ENCODE assay signal across 8 mouse cellular contexts in genomic region chr11:78344890-78345715, GRCm38 (mm10). TPM values are rescaled to one million over a fixed set of nuclear protein-coding genes. Genes with fewer than 3 reads are reported as not detected.
DNase-seq lines count a peak whose midpoint lies in the region; ATAC-seq and TF ChIP-seq lines count a peak whose summit lies in the region.

No protein-coding gene starts in this region.

- H3K27ac ChIP-seq in MEL (ENCODE audit: control insufficient read depth, low read depth, low read length): peak overlapping the region; percentile 56
- H3K27ac ChIP-seq in forebrain, embryonic 14.5 days (ENCODE audit: low read depth, low read length): no peak overlapping the region
- peak overlapping the region; percentile 39 for H3K27ac ChIP-seq in liver, adult 2 months (replicated peaks; ENCODE audit: insufficient read depth, low read depth, low read length)
- H3K27ac ChIP-seq in neural tube, embryonic 12.5 days: no peak overlapping the region

- TF ChIP-seq EP300 in MEL (IDR thresholded peaks at IDR 0.05; ENCODE audit: low read depth in 1 of 2, low read length in 2 of 2): no peak

- TF ChIP-seq RAD21 in MEL (IDR thresholded peaks at IDR 0.05; ENCODE audit: low read depth, low read length): no peak

- no peak for TF ChIP-seq CTCF in MEL (IDR thresholded peaks at IDR 0.05 in 2 of 3, conservative IDR thresholded peaks at IDR 0.05 in 1 of 3; ENCODE audit: control insufficient read depth in 1 of 3, insufficient read depth in 1 of 3, low read depth in 2 of 3, low read length in 3 of 3, poor library complexity in 1 of 3, severe bottlenecking in 1 of 3)
- no peak for TF ChIP-seq CTCF in liver, adult 2 months (IDR thresholded peaks at IDR 0.05; ENCODE audit: low read depth, low read length)

- 70% methylated on average over 8 of the region's 8 CpGs for WGBS in forebrain, embryonic 14.5 days
- 29% methylated on average over 8 of the region's 8 CpGs for WGBS in liver, adult 2 months
- WGBS in neural tube, embryonic 12.5 days: 64% methylated on average over 8 of the region's 8 CpGs

- peaks cover 13 to 25% of the 10 kb centered on the region in 2 experiments for H3K4me1 ChIP-seq in MEL (ENCODE audit: control insufficient read depth in 1 of 2, insufficient read depth in 2 of 2, low read length in 2 of 2)
- H3K4me1 ChIP-seq in forebrain, embryonic 14.5 days (ENCODE audit: control insufficient read depth, insufficient read depth, low read length): peaks cover 5% of the 10 kb centered on the region; the same call in 1 of the 2 replicates
- H3K4me1 ChIP-seq in liver, adult 2 months (ENCODE audit: control insufficient read depth, insufficient read depth, low read length): peaks cover 14% of the 10 kb centered on the region
- peaks cover 31% of the 10 kb centered on the region for H3K4me1 ChIP-seq in neural tube, embryonic 12.5 days

- ATAC-seq in forebrain, embryonic 14.5 days: no peak
- no peak for ATAC-seq in neural tube, embryonic 12.5 days (ENCODE audit: low FRiP score, low read depth)

- H3K79me2 ChIP-seq in MEL (ENCODE audit: control insufficient read depth, insufficient read depth, low read length, poor library complexity): peaks cover 9% of the 10 kb centered on the region
- no peaks in the 10 kb centered on the region for H3K79me2 ChIP-seq in liver, adult 2 months (ENCODE audit: control insufficient read depth, insufficient read depth, low read length)

- TF ChIP-seq POLR2A in MEL (IDR thresholded peaks at IDR 0.05; ENCODE audit: control insufficient read depth in 1 of 2, insufficient read depth in 1 of 2, low read depth in 1 of 2, low read length in 2 of 2, poor library complexity in 1 of 2): no peak; a peak in 1 of 4 replicates
- TF ChIP-seq POLR2A in liver, adult 2 months (IDR thresholded peaks at IDR 0.05; ENCODE audit: extremely low read depth, insufficient read depth, low read length): no peak

- DNase-seq in 3T3-L1 (ENCODE audit: low read depth, low spot score) (peak; percentile 59), MEL (ENCODE audit: low read depth, low spot score) (peak; percentile 67)
- no peak for DNase-seq in forebrain, embryonic 14.5 days (ENCODE audit: low spot score)
- DNase-seq in heart, postnatal 4 days: peak; percentile 76
- peak; percentile 81 for DNase-seq in liver, adult 2 months (ENCODE audit: extremely low read depth, low read depth, low spot score)
- DNase-seq in left cerebral cortex, adult 9 months (ENCODE audit: low spot score in 2 of 2): no peak
- DNase-seq in embryo, embryonic 10 days (ENCODE audit: low spot score): no peak

- H3K4me3 ChIP-seq in MEL (ENCODE audit: control insufficient read depth in 1 of 2, insufficient read depth in 1 of 2, low read depth in 2 of 2, low read length in 2 of 2): peak overlapping the region; percentile 39 to 55
- no peak overlapping the region for H3K4me3 ChIP-seq in forebrain, embryonic 14.5 days (ENCODE audit: low read depth, low read length)
- no peak overlapping the region for H3K4me3 ChIP-seq in liver, adult 2 months (ENCODE audit: insufficient read depth, low read depth, low read length)
- no peak overlapping the region for H3K4me3 ChIP-seq in neural tube, embryonic 12.5 days

- H3K9me3 ChIP-seq in MEL (replicated peaks; ENCODE audit: insufficient read depth, low read length): no peaks in the 10 kb centered on the region
- no peaks in the 10 kb centered on the region for H3K9me3 ChIP-seq in forebrain, embryonic 14.5 days (replicated peaks; ENCODE audit: control insufficient read depth, low read length)
- no peaks in the 10 kb centered on the region for H3K9me3 ChIP-seq in neural tube, embryonic 12.5 days

- H3K4me2 ChIP-seq in forebrain, embryonic 14.5 days (ENCODE audit: low read length): peak overlapping the region; percentile 62
- peak overlapping the region; percentile 90 for H3K4me2 ChIP-seq in neural tube, embryonic 12.5 days (replicated peaks)

- H3K36me3 ChIP-seq in MEL (ENCODE audit: control insufficient read depth in 1 of 2, insufficient read depth in 2 of 2, low read length in 2 of 2): peaks cover 0 to 21% of the 10 kb centered on the region in 2 experiments; a peak in 2 of 4 replicates
- H3K36me3 ChIP-seq in forebrain, embryonic 14.5 days (ENCODE audit: control insufficient read depth, insufficient read depth, low read length): peaks cover 25% of the 10 kb centered on the region
- H3K36me3 ChIP-seq in liver, adult 2 months (ENCODE audit: control insufficient read depth, insufficient read depth, low read length): peaks cover 2% of the 10 kb centered on the region; the same call in 1 of the 2 replicates
- H3K36me3 ChIP-seq in neural tube, embryonic 12.5 days: peaks cover 33% of the 10 kb centered on the region

- peak overlapping the region; percentile 27 for H3K9ac ChIP-seq in MEL (ENCODE audit: control insufficient read depth, low read depth, low read length, poor library complexity, severe bottlenecking)
- peak overlapping the region; percentile 35; the same call in 1 of the 2 replicates for H3K9ac ChIP-seq in forebrain, embryonic 14.5 days (ENCODE audit: low read length)
- H3K9ac ChIP-seq in liver, adult 2 months (ENCODE audit: low read depth, low read length): peak overlapping the region; percentile 12; the same call in 1 of the 2 replicates
- H3K9ac ChIP-seq in neural tube, embryonic 12.5 days: peak overlapping the region; percentile 35; the same call in 1 of the 2 replicates

- H3K27me3 ChIP-seq in MEL (ENCODE audit: control insufficient read depth in 1 of 2, insufficient read depth in 2 of 2, low read length in 2 of 2): no peaks in the 10 kb centered on the region
- H3K27me3 ChIP-seq in forebrain, embryonic 14.5 days (replicated peaks; ENCODE audit: control insufficient read depth, insufficient read depth, low read length): no peaks in the 10 kb centered on the region
- no peaks in the 10 kb centered on the region for H3K27me3 ChIP-seq in liver, adult 2 months (ENCODE audit: control insufficient read depth, insufficient read depth, low read length)
- H3K27me3 ChIP-seq in neural tube, embryonic 12.5 days (replicated peaks): no peaks in the 10 kb centered on the region

TF ChIP-seq in MEL, 35 proteins besides CTCF, POLR2A, EP300 and RAD21:
- TF ChIP-seq MYB (IDR thresholded peaks at IDR 0.05; ENCODE audit: low read depth, low read length) (no peak), ELF1 (IDR thresholded peaks at IDR 0.05; ENCODE audit: low read depth, low read length) (no peak), TAL1 (IDR thresholded peaks at IDR 0.05; ENCODE audit: low read length) (no peak), MAX (IDR thresholded peaks at IDR 0.05; ENCODE audit: low read length) (peak; percentile 20; the same call in 1 of the 2 replicates), UBTF (IDR thresholded peaks at IDR 0.05; ENCODE audit: borderline replicate concordance, insufficient read depth, low read depth, low read length) (0 out of 2 replicates have a peak, but pooled peaks have one; percentile 18)

RNA-seq across cellular contexts. Expression of gene Unc119, which starts 1.8 kb away (rescaled TPM):
- total RNA-seq in MEL (2012; rRNA removed): 61.7 and 63.0 TPM in 2 replicates
- 100 to 1,000 TPM in 1 of 2 experiments, not detected in 1; 140 TPM for polyA plus RNA-seq in MEL (2012; ENCODE audit: insufficient read depth in 1 of 2, insufficient read length in 2 of 2, low read depth in 1 of 2, low replicate concordance in 2 of 2, missing spikeins in 1 of 2)
- 72.5 and 73.8 TPM in 2 replicates for polyA plus RNA-seq in forebrain, embryonic 14.5 days (2014; fragmentation: Nextera tagmentation; extraction: Ambion mirVana)
- 10 to 100 TPM; 13.5 to 14.6 TPM for total RNA-seq in heart, postnatal 4 days (2021)
- total RNA-seq in liver, adult 2 months (2014; rRNA removed): 5.5 and 7.2 TPM in 2 replicates
- 7.7 and 12.7 TPM in 2 replicates for polyA plus RNA-seq in liver, adult 2 months (2012; rRNA removed)
- polyA plus RNA-seq in neural tube, embryonic 12.5 days (2016; fragmentation: Nextera tagmentation; extraction: Ambion mirVana): 80.8 and 89.3 TPM in 2 replicates

RNA-seq across cellular contexts. Expression of gene Pigs, which starts 16.9 kb away (rescaled TPM):
- 27.6 and 28.5 TPM in 2 replicates for total RNA-seq in MEL (2012; rRNA removed)
- 10 to 100 TPM; 51.2 to 97.1 TPM for polyA plus RNA-seq in MEL (2012; ENCODE audit: insufficient read depth in 1 of 2, insufficient read length in 2 of 2, low read depth in 1 of 2, low replicate concordance in 2 of 2, missing spikeins in 1 of 2)
- polyA plus RNA-seq in forebrain, embryonic 14.5 days (2014; fragmentation: Nextera tagmentation; extraction: Ambion mirVana): 46.8 and 51.0 TPM in 2 replicates
- 10 to 100 TPM; 27.0 to 27.2 TPM for total RNA-seq in heart, postnatal 4 days (2021)
- 6.6 and 8.6 TPM in 2 replicates for total RNA-seq in liver, adult 2 months (2014; rRNA removed)
- polyA plus RNA-seq in liver, adult 2 months (2012; rRNA removed): 34.9 and 35.5 TPM in 2 replicates
- 66.4 and 73.6 TPM in 2 replicates for polyA plus RNA-seq in neural tube, embryonic 12.5 days (2016; fragmentation: Nextera tagmentation; extraction: Ambion mirVana)

RNA-seq across cellular contexts. Expression of gene Aldoc, which starts 22.3 kb away (rescaled TPM):
- 3.0 and 4.0 TPM in 2 replicates for total RNA-seq in MEL (2012; rRNA removed)
- 1 to 10 TPM in 1 of 2 experiments, not detected in 1; 8.1 TPM for polyA plus RNA-seq in MEL (2012; ENCODE audit: insufficient read depth in 1 of 2, insufficient read length in 2 of 2, low read depth in 1 of 2, low replicate concordance in 2 of 2, missing spikeins in 1 of 2)
- 161 and 167 TPM in 2 replicates for polyA plus RNA-seq in forebrain, embryonic 14.5 days (2014; fragmentation: Nextera tagmentation; extraction: Ambion mirVana)
- total RNA-seq in heart, postnatal 4 days (2021): 1 to 10 TPM; 3.3 to 3.6 TPM
- total RNA-seq in liver, adult 2 months (2014; rRNA removed): 15.8 and 16.9 TPM in 2 replicates
- polyA plus RNA-seq in liver, adult 2 months (2012; rRNA removed): 8.8 and 19.1 TPM in 2 replicates
- polyA plus RNA-seq in neural tube, embryonic 12.5 days (2016; fragmentation: Nextera tagmentation; extraction: Ambion mirVana): 16.8 and 17.2 TPM in 2 replicates

RNA-seq across cellular contexts. Expression of gene Foxn1, which starts 41.3 kb away (rescaled TPM):
- not detected in 2 replicates for total RNA-seq in MEL (2012; rRNA removed)
- polyA plus RNA-seq in MEL (2012; ENCODE audit: insufficient read depth in 1 of 2, insufficient read length in 2 of 2, low read depth in 1 of 2, low replicate concordance in 2 of 2, missing spikeins in 1 of 2): not detected
- polyA plus RNA-seq in forebrain, embryonic 14.5 days (2014; fragmentation: Nextera tagmentation; extraction: Ambion mirVana): not detected in 2 replicates
- total RNA-seq in heart, postnatal 4 days (2021): not detected
- not detected in 2 replicates for total RNA-seq in liver, adult 2 months (2014; rRNA removed)
- not detected in 2 replicates for polyA plus RNA-seq in liver, adult 2 months (2012; rRNA removed)
- not detected in 2 replicates for polyA plus RNA-seq in neural tube, embryonic 12.5 days (2016; fragmentation: Nextera tagmentation; extraction: Ambion mirVana)

RNA-seq across cellular contexts. Expression of gene Spag5, which starts 43.8 kb away (rescaled TPM):
- 40.1 and 50.9 TPM in 2 replicates for total RNA-seq in MEL (2012; rRNA removed)
- 100 to 1,000 TPM in 1 of 2 experiments, 10 to 100 TPM in 1; 77.5 to 274 TPM for polyA plus RNA-seq in MEL (2012; ENCODE audit: insufficient read depth in 1 of 2, insufficient read length in 2 of 2, low read depth in 1 of 2, low replicate concordance in 2 of 2, missing spikeins in 1 of 2)
- 21.5 and 25.4 TPM in 2 replicates for polyA plus RNA-seq in forebrain, embryonic 14.5 days (2014; fragmentation: Nextera tagmentation; extraction: Ambion mirVana)
- 10 to 100 TPM; 32.6 to 33.2 TPM for total RNA-seq in heart, postnatal 4 days (2021)
- 0.54 and 0.83 TPM in 2 replicates for total RNA-seq in liver, adult 2 months (2014; rRNA removed)
- 0.15 and 0.19 TPM in 2 replicates for polyA plus RNA-seq in liver, adult 2 months (2012; rRNA removed)
- polyA plus RNA-seq in neural tube, embryonic 12.5 days (2016; fragmentation: Nextera tagmentation; extraction: Ambion mirVana): 33.6 and 34.2 TPM in 2 replicates

Comparison
In these comparisons a context has a peak if more than half of its experiments do, and no peak if none do; other contexts are left out.
1. DNase-seq: peak in 3T3-L1 (single experiment), MEL (single experiment), heart, postnatal 4 days (single experiment) and liver, adult 2 months (single experiment); none in forebrain, embryonic 14.5 days (single experiment), left cerebral cortex, adult 9 months (0 of 2) and embryo, embryonic 10 days (single experiment).
2. H3K27ac ChIP-seq: peak in MEL (single experiment) and liver, adult 2 months (single experiment); none in forebrain, embryonic 14.5 days (single experiment) and neural tube, embryonic 12.5 days (single experiment).
3. H3K4me3 ChIP-seq: peak in MEL (2 of 2); none in forebrain, embryonic 14.5 days (single experiment), liver, adult 2 months (single experiment) and neural tube, embryonic 12.5 days (single experiment).
4. Peak in every context shown above with its lines, with median percentiles within 50 percentile points of each other: H3K9ac ChIP-seq.